Mouse (Mus musculus): ENCODE data around the gene Crisp2. TPM values are rescaled to one million over a fixed set of nuclear protein-coding genes. Genes with fewer than 3 reads are reported as not detected.

Gene Crisp2
- not detected in 4 replicates for total RNA-seq (2023; ENCODE audit: inconsistent age)

DNA sequence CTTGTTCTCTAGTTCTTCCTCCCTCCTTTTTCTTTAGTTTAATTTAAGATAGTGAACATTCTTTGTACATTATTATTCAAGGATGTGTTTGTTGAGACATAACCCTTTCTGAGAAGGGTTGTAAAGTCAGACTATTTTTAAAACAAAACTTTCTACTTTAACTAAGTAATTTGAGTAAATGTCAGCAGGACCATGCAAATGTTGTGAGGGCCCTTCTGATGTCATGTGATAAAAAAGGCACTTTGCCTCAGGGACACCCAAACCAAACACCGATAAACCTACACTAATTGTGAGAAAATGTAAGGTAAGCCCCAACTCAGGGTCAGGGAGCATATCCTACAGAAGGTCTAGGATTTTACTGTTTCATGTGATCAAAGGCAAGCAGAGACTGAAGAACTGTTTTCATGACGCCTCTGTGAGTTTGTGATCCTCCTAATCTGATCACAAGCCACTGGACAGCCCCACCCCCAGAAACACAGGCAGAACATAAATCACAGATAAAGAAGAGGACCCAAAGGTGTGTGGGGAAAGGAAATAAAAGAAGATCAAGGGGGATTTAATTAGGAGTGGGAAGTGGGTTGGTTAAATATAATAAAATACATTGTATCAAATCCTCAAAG lies at the start of gene Crisp2:
Gene Crisp2, minus strand, starts transcription at position 51 of the 620 bp plus-strand sequence.

DNA sequence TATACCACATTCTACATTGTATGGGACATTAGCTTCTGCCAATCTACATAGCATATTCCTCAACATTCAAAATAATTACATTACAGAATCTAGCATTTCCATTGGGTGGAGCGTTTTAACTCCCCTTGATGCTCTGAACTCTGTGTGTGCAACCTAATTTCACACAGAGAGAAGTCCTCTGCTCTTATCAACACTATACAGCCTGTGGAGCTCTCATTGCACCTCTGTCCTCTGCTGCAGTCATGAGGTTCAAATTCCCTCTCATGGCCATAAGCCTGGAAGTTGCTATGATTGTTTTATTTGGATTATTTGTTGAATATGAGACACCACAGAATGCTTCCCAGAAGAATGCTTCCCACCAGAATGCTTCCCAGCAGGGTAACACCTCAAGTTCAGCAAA lies 4.1 kb upstream of the Crisp2 start, which contains the start of gene Rhag:
Gene Rhag, plus strand, starts transcription at position 193 of the 400 bp plus-strand sequence.

DNA sequence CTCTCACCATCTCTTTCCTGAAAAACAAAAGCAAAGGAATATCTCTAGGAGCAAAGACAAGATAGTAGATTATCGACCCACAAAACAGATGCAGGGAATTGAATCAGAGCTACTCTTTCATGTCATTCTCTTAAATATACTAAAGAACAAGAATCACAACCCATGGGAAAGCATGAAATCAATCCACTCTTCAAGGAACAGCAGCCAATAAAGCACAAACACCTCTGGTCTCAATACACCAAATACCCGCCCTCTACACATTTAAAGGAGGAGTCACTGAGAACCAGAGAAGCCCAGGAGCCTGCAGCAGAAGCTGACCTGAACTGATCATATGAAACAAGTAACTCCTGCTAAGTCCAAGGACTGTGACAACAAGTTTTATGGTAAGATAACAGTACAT lies 80.0 kb downstream of the Crisp2 start, which contains the start of gene Esp1:
Gene Esp1, plus strand, starts transcription at position 301 of the 400 bp plus-strand sequence.

Other genes starting within 250 kb of the Crisp2 start
- gene Esp6, start 245.5 kb downstream of the Crisp2 start, total RNA-seq (2023; ENCODE audit: inconsistent age), result not detected in 4 replicates
- gene Esp4, start 208.4 kb downstream of the Crisp2 start, total RNA-seq (2023; ENCODE audit: inconsistent age), result not detected in 4 replicates
- gene Esp3, start 174.9 kb downstream of the Crisp2 start, total RNA-seq (2023; ENCODE audit: inconsistent age), result not detected in 4 replicates
- not detected in 4 replicates for gene Esp1, start 79.9 kb downstream of the Crisp2 start, total RNA-seq (2023; ENCODE audit: inconsistent age)
- gene Rhag, start 4.1 kb upstream of the Crisp2 start, total RNA-seq (2023; ENCODE audit: inconsistent age), result not detected in 4 replicates
- gene 9130008F23Rik, start 73.6 kb upstream of the Crisp2 start, total RNA-seq (2023; ENCODE audit: inconsistent age), result not detected in 4 replicates
- gene Glyatl3, start 107.3 kb upstream of the Crisp2 start, total RNA-seq (2023; ENCODE audit: inconsistent age), result not detected in 4 replicates
- gene Mut, start 127.7 kb upstream of the Crisp2 start, total RNA-seq (2023; ENCODE audit: inconsistent age), result 8.8 to 14.9 TPM (median 10.6 TPM) in 4 replicates
- 44.2 to 50.0 TPM (median 46.4 TPM) in 4 replicates for gene Cenpq, start 128.0 kb upstream of the Crisp2 start, total RNA-seq (2023; ENCODE audit: inconsistent age)